Mouse (Mus musculus) urinary bladder, postnatal 4 days (tissue): Measurements from ENCODE around the gene Tmem150a.

Source experiments
- DNase-seq, 2 experiments: peaks; one replicate each; pipeline ENCODE4 v3.0.0; 2021 to 2022; ENCODE audit warnings: low spot score in 2 of 2

Tmem150a gene

GRCm38 (mm10) chr6:72355066-72355911 lies at the start of gene Tmem150a:
Gene Tmem150a, plus strand, starts transcription at chr6:72355447.
- peak; percentile 81 to 85 for DNase-seq

- no peak for DNase-seq
These were observed 43.0 kb upstream of the Tmem150a start for GRCm38 (mm10) chr6:72312198-72312597.

GRCm38 (mm10) chr6:72313124-72313867 lies 42.0 kb upstream of the Tmem150a start:
- no peak for DNase-seq

- no peak for DNase-seq
These were observed 39.9 kb upstream of the Tmem150a start for GRCm38 (mm10) chr6:72315384-72315783.

- no peak for DNase-seq
These were observed 39.2 kb upstream of the Tmem150a start for GRCm38 (mm10) chr6:72316044-72316443.

- no peak for DNase-seq
These were observed 36.8 kb upstream of the Tmem150a start for GRCm38 (mm10) chr6:72318440-72318839.

- DNase-seq, result no peak
These were observed 36.2 kb upstream of the Tmem150a start for GRCm38 (mm10) chr6:72319019-72319418.

- DNase-seq, result no peak
These were observed 32.3 kb upstream of the Tmem150a start for GRCm38 (mm10) chr6:72322936-72323335.

GRCm38 (mm10) chr6:72323786-72324508 lies 31.3 kb upstream of the Tmem150a start:
- no peak for DNase-seq

GRCm38 (mm10) chr6:72326274-72326673 lies 29.0 kb upstream of the Tmem150a start:
- no peak for DNase-seq

- DNase-seq, result no peak
These were observed 26.2 kb upstream of the Tmem150a start for GRCm38 (mm10) chr6:72329019-72329418.

GRCm38 (mm10) chr6:72330133-72330532 lies 25.1 kb upstream of the Tmem150a start:
- no peak for DNase-seq

- DNase-seq, result no peak
These were observed 22.1 kb upstream of the Tmem150a start for GRCm38 (mm10) chr6:72333111-72333510.

- DNase-seq, result no peak
These were observed 14.8 kb upstream of the Tmem150a start for GRCm38 (mm10) chr6:72340481-72340880.

GRCm38 (mm10) chr6:72344396-72345073 lies 10.7 kb upstream of the Tmem150a start:
- DNase-seq, result no peak

- peak; percentile 87 to 92 for DNase-seq
These were observed 10.1 kb upstream of the Tmem150a start, which contains the start of gene Usp39 for GRCm38 (mm10) chr6:72345074-72345567. Gene Usp39, minus strand, starts transcription at chr6:72345184.

GRCm38 (mm10) chr6:72345633-72346032 lies 9.6 kb upstream of the Tmem150a start:
- DNase-seq, result no peak

- no peak for DNase-seq
These were observed 9.0 kb upstream of the Tmem150a start for GRCm38 (mm10) chr6:72346261-72346660.

- DNase-seq, result peak; percentile 66 to 75
These were observed 7.9 kb upstream of the Tmem150a start, which contains the start of gene 0610030E20Rik for GRCm38 (mm10) chr6:72347166-72347941. Gene 0610030E20Rik, plus strand, starts transcription at chr6:72347317.

GRCm38 (mm10) chr6:72348411-72348810 lies 6.8 kb upstream of the Tmem150a start:
- no peak for DNase-seq
